Mouse (Mus musculus) monocyte, adult 59 days (primary cell): ENCODE results near the gene Amigo1. TPM values are rescaled to one million over a fixed set of nuclear protein-coding genes. Genes with fewer than 3 reads are reported as not detected.

ENCODE experiments used
- total RNA-seq, 2 experiments: library from RNA; stranded (reverse); gene quantifications; one replicate each; pipeline ENCODE4 v1.2.4; 2023

The Amigo1 gene
- 1 to 10 TPM; 2.7 to 4.0 TPM for total RNA-seq

GRCm38 (mm10) chr3:108186098-108187047 is at the start of gene Amigo1:
Gene Amigo1, plus strand, starts transcription at chr3:108186335.

GRCm38 (mm10) chr3:108145534-108146445 is 40.3 kb upstream of the Amigo1 start, which contains the start of gene Gnai3:
Gene Gnai3, minus strand, starts transcription at chr3:108146146.

GRCm38 (mm10) chr3:108154656-108155055 is 31.5 kb upstream of the Amigo1 start, which contains the start of gene Gpr61:
Gene Gpr61, minus strand, starts transcription at chr3:108154882.

GRCm38 (mm10) chr3:108200329-108201323 is 14.5 kb downstream of the Amigo1 start, which contains the start of gene Cyb561d1:
Gene Cyb561d1, minus strand, starts transcription at chr3:108201212.

GRCm38 (mm10) chr3:108210771-108211139 is 24.6 kb downstream of the Amigo1 start, which contains the start of gene Atxn7l2:
Gene Atxn7l2, minus strand, starts transcription at chr3:108210934.

GRCm38 (mm10) chr3:108226558-108227350 is 40.6 kb downstream of the Amigo1 start, which contains the start of gene Sypl2:
Gene Sypl2, minus strand, starts transcription at chr3:108226648.

Other genes starting within 250 kb of the Amigo1 start
- not detected for gene Gstm6, start 242.6 kb upstream of the Amigo1 start, total RNA-seq
- gene Gstm3, start 217.1 kb upstream of the Amigo1 start, total RNA-seq = not detected
- under 1 TPM in 1 of 2 experiments, not detected in 1; 0.79 TPM for gene Gstm2, start 199.9 kb upstream of the Amigo1 start, total RNA-seq
- 100 to 1,000 TPM in 1 of 2 experiments, 10 to 100 TPM in 1; 97.1 to 125 TPM for gene Gstm1, start 168.4 kb upstream of the Amigo1 start, total RNA-seq
- gene Gstm4, start 141.4 kb upstream of the Amigo1 start, total RNA-seq = 1 to 10 TPM; 3.9 to 5.4 TPM
- 10 to 100 TPM; 31.3 to 34.8 TPM for gene Ampd2, start 99.7 kb upstream of the Amigo1 start, total RNA-seq
- gene Gnat2, start 93.5 kb upstream of the Amigo1 start, total RNA-seq = not detected
- gene Gnai3, start 40.2 kb upstream of the Amigo1 start, total RNA-seq = 10 to 100 TPM; 62.0 to 70.1 TPM
- not detected for gene Gpr61, start 31.5 kb upstream of the Amigo1 start, total RNA-seq
- 10 to 100 TPM; 19.2 to 22.1 TPM for gene Cyb561d1, start 14.9 kb downstream of the Amigo1 start, total RNA-seq
- gene Atxn7l2, start 24.6 kb downstream of the Amigo1 start, total RNA-seq = 10 to 100 TPM; 16.7 to 17.0 TPM
- gene Sypl2, start 40.3 kb downstream of the Amigo1 start, total RNA-seq = not detected
- 10 to 100 TPM; 42.6 to 47.6 TPM for gene Psma5, start 70.6 kb downstream of the Amigo1 start, total RNA-seq
- 100 to 1,000 TPM; 125 to 140 TPM for gene Sort1, start 97.7 kb downstream of the Amigo1 start, total RNA-seq
- not detected for gene Mybphl, start 178.6 kb downstream of the Amigo1 start, total RNA-seq
- gene Psrc1, start 197.5 kb downstream of the Amigo1 start, total RNA-seq = 1 to 10 TPM in 1 of 2 experiments, under 1 TPM in 1; 0.76 to 2.1 TPM
- gene Celsr2, start 229.2 kb downstream of the Amigo1 start, total RNA-seq = 1 to 10 TPM; 1.0 to 1.8 TPM